Mouse (Mus musculus) left cerebral cortex, postnatal 14 days (tissue): ENCODE measurements around the gene Snap91. TPM values are rescaled to one million over a fixed set of nuclear protein-coding genes. Genes with fewer than 3 reads are reported as not detected.

ENCODE experiments used
- DNase-seq, 2 experiments: peaks; one replicate each; pipeline ENCODE4 v3.0.0; 2021 to 2022; ENCODE audit warnings: low spot score in 2 of 2, mixed read lengths in 1 of 2
- intact Hi-C: fragments of 180-260 bp; cut with DNase I; formaldehyde crosslinking; loops from one replicate; pipeline ENCODE4 v1.15.1; 2025
- total RNA-seq, 2 experiments: library from RNA; stranded (reverse); gene quantifications; 2 replicates each; pipeline ENCODE4 v1.2.3; 2021

Snap91 gene
- total RNA-seq, 2 experiments from 2014 or later = 503 to 508 TPM

DNA sequence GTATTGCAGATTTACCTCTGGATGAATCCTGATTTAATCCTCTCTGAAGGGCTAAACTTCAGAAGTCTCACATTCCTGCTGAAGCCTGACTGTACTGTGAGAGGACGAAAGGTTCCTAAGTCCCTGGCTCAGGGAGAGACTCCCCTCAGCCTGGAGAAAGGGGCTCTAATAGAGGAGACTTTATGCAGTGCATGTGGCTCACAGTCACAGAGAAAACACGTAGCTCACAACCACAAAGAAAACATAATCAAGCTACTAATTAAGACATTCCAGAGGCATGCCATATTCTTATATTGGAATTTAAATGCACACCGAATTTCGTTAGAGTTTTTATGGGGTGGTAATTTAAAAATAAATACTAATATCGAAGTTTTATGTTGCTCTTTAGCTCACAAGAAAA, 61.1 kb downstream of the Snap91 start:
- DNase-seq = no peak
- intact Hi-C loops = no loop called here

DNA sequence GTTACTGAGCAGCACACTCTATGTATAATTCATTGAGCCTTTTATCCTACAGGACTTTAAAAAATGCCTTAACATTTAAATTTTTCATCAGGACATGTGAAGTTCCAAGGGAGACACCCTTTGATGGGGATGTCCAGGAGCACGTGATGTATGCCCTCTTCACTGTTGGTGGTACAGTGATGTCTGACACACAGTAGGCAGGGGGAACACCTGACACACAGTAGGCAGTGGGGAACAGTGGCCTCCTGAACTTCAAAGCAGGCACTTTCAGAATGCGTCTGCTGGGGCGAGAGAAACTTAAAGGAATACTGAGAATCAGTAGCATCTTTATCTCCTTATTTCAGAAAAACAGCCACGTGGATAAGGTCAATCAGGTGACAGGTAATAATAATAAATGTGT, 62.8 kb downstream of the Snap91 start:
- intact Hi-C loops = no loop called here
- no peak for DNase-seq

DNA sequence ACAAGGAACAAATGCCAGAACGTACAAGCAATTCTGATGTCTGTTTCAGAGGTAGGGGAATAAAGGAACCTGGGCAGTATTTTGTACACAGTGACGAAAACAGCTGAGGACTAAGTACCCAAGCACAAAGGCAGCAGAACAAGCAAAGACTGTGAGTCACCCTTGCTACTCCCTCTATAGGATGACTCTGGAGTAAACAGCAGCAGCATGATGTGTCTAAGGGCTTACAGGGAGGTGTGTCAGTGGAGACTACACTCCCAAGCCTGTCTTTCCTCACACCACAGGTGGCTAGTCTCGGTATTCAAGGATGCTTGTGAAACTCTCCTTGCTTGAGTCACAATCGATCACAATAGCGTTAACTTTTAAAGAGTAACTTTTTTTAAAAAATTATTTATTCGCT, 66.1 kb downstream of the Snap91 start:
- intact Hi-C loops = no loop called here
- no peak for DNase-seq

DNA sequence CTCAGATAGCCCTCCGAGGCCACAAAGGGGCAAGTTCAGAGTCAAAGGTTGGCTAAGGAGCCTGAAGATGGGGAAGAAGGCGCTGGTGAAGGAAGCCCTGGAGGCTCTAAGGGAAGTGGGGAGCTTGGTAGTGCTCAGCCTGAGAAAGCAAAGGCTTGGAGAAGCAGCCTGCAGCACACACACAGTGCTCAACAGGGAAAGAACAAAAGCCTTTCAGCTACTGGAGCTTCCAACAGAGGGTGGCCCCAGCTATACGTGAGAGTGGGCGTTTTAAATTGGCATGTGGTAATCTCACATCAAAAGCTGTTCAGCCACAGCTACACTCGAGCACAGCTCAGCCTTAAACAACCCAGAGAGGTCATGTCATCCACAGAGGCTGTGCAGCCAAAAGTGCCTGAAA, 67.1 kb downstream of the Snap91 start:
- intact Hi-C loops = no loop called here
- no peak for DNase-seq

DNA sequence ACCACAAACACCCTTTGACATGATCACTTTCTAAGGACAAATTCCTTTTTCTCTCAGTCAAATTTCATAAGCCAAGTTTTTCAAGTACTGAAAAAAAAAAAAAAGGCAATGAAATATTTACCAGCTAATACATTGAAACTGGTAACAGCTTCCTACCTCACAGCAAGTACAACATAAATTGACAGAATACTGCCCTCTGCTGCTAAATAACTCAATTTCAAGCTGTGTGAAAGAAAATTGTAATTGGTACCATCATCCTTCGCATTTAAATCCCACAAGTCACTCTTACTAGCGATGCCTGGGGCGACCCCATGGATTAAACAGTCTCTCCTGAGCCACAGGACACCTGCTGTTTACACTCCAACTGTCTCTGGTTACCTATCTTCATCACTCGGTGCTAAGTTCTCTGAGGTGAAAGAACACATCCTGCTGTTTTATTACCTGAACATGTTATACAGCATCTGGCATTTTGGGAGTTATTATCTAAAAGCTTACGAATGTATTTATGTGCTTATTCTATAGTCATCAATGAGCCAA, 69.7 kb downstream of the Snap91 start:
- intact Hi-C loops = no loop called here
- no peak for DNase-seq

DNA sequence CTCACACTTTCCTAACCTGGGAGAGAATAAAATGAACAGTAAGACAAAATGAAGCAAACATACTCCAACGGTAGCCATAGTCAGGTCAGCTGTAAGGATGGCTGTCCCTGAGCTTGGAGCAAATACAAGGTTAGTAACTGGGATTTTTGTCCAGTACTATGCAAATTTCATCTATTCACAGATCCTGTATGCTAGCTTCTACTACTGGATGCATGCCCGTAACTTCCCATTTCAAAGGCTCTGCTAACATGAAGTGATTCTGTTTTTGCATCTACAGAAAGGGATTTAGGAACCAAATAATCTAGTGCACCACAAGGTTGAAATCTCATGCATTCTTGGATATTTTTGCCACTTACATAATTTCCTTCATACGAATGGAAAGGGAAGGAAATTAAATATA, 70.2 kb downstream of the Snap91 start:
- no peak for DNase-seq
- intact Hi-C loops = no loop called here

DNA sequence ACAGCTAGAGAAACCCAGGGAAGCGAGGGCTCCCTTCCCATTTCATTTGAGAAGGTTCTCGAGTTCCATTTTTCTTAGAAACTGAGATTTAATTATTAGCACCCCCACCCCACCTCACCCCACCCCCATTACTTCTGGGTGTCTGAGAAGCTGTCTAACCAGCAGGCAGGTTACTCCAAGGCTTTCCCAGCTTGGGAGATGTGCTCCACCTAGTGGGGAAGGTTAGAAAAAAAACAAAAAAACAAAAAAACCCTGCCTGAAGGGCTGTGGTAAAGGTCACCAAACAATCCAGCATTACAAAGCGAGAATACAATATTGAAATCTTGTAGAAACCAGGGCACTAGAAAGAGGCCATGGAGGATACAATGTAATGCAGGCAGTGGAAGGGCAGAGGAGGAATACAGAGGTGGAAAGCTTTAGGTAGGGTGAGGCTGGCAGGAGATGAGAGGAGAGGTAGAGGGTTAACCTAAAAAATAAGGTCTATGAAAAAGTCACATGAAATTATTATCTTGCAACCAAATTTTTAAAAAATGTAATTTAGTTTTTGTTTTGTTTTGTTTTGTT, 79.8 kb downstream of the Snap91 start:
- intact Hi-C loops = loop anchor here (5.0 kb wide), 1 partner anchor 208 kb away; no protein-coding TSS in a partner anchor
- no peak for DNase-seq

DNA sequence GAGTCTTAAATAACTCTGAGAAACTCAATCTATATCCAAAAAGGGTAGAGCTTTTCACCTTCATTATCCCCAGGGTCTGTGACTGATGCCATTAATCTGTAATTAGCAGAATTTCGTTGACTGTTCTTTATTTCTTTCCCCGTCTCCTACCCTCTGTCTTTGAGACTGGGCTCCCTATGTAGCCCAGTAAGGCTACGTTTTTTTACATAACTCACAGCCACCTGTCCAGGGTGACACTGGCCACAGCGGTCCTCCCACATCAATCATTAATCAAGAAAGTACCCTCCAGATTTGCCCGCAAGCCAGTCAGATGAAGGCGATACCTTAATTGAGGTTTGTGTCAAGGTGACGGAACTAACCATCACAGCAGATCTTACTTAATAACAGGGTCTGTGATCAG, 81.4 kb downstream of the Snap91 start:
- DNase-seq = no peak
- intact Hi-C loops = no loop called here

DNA sequence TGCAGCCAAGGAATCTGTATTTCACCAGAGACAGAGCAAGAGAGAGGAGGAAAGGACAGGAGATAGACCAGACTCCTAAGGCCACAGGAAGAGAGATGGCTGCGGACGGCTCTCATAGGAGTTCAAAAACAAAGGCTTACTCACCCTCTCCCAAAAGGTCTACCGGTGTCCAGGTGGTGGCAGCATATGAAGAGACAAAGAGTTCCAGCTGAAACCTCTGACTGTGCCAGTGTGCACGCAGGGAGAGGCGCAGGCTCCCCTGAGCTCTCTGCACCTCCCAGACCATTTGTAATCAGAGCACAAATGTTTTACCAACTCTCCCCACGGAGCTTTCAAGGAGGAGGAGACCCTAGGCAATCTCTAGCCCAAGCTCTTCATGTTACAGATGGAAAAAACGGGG, 81.8 kb downstream of the Snap91 start:
- intact Hi-C loops = no loop called here

DNA sequence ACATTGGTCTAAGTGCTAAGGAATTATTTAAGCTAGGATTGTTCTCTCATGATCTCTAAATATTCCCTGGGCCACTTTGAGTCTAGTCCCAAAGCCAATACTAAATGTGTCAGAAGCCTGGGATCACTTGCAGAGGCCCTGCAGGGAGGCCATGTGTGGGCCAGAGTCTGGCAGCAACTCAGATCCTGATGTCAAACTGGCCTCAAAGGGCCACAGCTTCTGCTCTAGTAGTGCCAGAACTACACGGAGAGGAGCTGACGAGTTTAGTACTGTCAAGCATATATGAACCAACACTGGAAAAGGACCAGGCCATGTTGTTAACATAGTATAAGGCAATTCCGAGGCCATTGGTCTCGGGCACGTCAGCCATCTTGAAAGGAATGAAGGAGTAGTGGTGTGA, 82.3 kb downstream of the Snap91 start:
- DNase-seq = no peak
- intact Hi-C loops = no loop called here

More for the DNA sequence above, 81.8 kb downstream of the Snap91 start:
- DNase-seq = no peak

DNA sequence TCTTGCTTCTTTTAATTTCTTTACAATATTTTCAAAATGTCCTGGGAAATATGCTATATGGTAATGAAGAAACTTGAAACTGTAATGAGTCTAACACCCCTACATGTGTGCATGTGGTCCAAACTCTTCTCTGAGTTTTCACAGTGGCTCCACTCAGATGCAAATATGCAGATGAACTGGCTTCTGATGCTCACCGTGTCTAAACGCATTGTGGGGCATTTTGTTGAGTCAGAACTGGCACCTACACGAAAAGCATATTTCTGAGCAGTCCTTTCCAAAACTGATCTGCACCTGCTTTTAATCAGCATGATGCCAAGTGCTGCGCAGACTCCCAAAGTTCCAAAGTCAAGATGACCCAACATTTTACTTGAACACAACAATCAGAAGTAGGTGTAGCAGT, 82.9 kb downstream of the Snap91 start:
- intact Hi-C loops = no loop called here
- DNase-seq = no peak

DNA sequence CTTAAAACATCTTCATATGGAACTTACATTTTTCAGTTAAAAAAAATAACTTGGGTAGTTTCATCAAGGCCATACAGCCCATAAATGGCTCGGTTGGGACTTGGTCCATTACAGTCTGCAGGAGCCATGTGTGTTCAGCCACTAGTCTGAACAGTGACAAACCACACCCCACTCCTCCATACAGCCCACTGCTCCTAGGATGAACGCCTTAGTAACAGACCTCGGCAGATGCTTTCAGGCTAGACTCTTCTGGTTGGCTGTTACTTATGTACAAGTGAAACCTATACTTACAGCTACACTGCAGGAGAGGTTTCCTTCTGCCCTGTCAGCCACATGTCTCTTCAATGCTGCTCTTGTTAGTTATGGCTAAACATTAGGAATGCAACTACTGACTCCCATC, 85.2 kb downstream of the Snap91 start:
- no peak for DNase-seq
- intact Hi-C loops = no loop called here

DNA sequence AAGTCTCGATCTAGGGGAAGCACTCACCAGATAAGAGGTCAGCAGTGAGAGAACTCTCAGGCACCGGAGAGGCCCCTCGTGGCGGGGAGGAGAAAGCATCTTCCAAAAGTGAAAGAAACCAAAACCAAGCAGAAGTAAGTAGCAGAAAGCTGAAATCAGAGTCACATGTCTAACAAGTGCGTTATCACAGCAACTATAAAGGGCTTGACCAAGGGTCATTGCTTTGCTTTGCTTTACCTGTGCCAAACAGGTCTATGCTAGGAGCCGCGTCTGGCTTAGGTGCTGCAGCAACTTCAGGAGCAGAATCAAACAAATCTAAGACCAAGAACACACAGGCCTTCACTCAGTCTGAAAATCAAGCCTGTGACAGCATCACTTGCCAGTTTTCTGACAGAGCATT, 88.5 kb downstream of the Snap91 start:
- intact Hi-C loops = no loop called here
- no peak for DNase-seq

DNA sequence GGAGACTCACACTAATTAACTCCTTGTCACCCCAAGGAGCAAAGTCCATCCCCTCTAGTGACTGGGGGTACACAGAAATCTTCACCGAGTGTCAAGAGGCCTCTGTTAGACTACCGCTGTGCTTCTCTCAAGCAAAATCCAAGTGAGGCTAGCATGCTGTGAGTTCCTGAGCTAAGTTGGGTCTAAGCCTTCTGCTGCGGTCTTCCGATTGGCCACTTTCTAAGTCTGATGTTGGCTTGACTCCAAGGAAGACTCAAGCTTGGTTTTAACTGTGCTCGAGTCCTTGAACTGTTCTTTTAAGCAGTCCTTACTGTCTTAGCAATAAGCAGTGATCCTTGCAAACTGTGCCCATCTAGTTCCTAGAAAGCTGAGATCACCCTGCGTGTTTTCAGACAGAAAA, 91.3 kb downstream of the Snap91 start:
- no peak for DNase-seq

DNA sequence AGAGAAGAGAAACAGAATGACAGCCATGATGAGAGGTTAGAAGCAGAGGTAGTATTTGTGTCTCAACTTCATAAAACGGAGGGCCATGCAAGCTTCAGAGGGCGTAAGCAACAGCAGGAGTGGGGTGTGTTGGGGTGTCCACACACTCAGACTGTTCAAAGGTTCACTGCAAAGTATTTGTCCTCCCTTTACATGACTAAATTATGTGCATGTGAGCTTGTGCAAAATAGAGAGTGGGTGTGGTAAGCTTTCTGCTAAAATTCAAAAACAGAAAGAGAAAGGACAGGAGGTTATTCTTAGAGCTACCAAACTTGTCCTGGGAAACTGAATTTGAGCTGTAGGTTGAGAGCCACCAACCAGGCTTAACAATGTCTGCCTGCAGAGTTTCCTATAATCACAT, 97.6 kb downstream of the Snap91 start:
- DNase-seq = no peak
- intact Hi-C loops = no loop called here

More for the DNA sequence above, 91.3 kb downstream of the Snap91 start:
- intact Hi-C loops = no loop called here

DNA sequence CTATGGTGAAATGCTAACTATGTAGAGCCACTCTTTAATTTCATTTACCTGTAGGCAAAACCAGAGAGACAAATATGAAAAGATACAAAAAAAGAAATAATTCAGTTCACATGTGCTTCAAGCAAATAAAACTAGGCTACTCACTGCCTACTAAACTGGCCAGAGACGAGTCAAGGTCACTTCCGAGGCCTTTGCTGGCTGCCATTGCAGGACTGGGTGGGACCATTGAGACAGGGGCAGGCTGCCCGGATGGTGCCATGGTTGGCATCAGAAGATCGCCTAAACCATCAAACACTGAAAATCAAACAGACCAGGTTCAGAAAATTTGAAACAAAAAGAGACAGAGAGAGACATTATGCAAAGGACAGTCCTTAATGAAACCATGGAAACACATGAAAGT, 99.0 kb downstream of the Snap91 start:
- intact Hi-C loops = no loop called here
- DNase-seq = no peak

DNA sequence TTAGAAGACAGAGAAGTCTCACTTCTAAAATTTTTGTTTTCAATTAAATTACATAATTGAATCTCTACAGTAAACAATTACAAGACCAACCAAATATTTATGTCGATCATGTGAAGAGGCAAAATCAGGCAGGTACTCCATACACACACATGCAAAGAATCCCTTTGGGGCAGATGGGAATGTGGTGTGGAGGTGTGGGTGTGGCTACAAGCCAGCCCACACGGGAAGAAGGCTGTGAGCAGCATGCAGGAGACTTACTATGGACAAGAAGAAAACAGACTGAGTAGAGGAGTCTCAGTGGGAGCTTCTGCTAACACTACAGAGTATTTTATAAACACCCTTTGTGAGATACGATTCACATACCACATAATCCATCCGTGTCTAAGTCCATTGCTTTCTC, 102.2 kb downstream of the Snap91 start:
- intact Hi-C loops = no loop called here
- DNase-seq = no peak

DNA sequence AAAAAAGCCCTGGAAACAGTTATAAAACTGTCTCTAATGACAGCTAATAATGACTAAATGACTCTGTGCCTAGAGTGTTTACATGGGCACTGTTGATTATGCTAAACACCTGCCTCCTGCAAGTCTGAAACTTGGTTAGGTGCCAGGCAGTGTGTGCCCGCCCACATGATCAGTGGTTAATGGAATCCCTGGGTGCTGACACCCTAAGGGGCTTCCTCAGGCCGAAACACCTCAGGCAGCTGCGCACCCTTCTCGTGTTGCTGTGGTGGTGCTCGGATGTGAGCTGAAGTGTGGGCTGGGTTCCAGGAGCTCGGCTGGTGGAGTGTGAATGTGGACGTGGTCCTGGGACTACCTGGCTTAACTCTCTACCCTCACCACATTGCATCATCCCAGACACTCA, 103.1 kb downstream of the Snap91 start:
- DNase-seq = no peak
- intact Hi-C loops = no loop called here

DNA sequence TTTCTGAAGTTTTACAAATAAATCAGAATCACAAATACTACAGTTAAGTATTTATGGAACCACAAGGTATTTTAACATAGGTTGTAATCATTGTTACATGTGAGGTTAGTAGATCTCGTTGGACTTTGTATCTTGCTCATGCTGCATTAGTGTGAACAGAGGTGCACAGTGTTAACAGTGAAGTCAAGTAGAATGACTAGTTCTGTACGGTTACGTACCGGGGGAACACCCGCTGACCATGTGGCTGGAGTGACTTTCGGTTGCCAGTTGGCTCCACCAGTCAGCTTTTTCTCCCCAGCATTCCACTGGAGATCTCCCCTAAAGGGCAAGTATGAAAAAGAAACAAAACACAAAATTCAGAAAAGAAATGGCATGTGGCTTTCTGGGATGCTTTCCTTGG, 105.1 kb downstream of the Snap91 start:
- intact Hi-C loops = no loop called here
- no peak for DNase-seq

DNA sequence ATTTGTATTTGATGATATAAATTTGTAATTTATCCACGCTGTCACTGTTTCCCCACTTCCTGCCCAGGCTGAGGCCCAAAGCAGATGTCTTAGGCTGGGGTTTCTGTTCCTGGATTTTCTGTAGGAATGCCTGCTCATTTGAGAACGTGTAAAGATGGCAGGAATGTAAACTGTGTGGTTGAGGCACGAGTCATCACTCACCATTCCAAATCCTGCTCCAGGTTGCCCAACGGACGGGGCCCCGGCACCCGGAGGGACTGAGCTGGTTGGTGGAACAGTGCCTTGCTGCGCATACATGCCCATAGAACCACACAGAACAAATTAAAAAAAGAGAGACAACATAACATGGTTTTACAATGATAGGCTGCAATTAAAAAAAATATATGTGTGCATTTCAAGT, 106.5 kb downstream of the Snap91 start:
- intact Hi-C loops = no loop called here
- DNase-seq = no peak

DNA sequence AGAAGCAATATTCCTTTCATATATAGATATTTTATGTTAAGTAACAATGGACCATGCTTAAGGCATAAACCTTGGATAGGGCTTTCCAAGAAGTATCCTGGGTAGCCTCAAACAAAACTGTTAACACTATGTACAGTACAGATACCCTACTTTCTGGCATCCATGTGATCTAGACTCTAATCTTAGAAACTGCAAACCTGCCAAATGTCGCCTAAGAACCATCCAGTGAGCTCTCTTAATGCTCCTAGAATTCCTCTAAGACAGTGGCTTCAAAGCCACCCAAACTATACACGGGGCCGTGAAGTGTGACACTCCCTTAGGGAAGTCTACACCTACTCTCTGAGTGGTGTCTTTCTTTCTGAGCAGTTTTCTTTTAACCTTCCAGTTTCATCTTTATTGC, 107.6 kb downstream of the Snap91 start:
- DNase-seq = peak in 1 of 2 experiments; percentile 28
- intact Hi-C loops = no loop called here

DNA sequence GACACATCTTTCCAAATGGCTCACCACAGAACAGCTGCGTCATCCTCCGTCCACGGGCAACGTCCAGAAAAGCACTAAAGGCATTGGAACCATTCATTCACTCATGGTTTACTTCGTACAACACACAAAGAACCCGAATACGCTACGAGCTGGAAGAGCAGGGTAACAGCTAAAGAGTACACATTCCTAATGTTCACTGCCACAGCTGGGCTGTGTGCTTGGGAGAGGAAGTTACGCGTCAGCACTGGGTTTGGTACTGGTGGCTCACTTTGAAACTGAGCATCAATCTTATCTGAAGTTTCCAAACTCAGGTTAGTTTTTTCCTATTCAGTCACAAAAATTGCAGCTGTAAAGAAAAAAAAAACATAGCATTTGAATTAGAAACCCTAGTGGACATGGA, 113.5 kb downstream of the Snap91 start:
- intact Hi-C loops = no loop called here
- DNase-seq = no peak
